Mouse (Mus musculus) midbrain, embryonic 12.5 days (tissue): Measurements from ENCODE around the gene Trpv4. TPM values are rescaled to one million over a fixed set of nuclear protein-coding genes. Genes with fewer than 3 reads are reported as not detected.

Source experiments
- ATAC-seq: fragments of 200-750 bp; cut with Nextera tagmentation; 2 replicates; pipeline ENCODE4 v1.8.0; 2017; ENCODE audit warnings: low read depth, moderate TSS enrichment, moderate library complexity; ENCODE audit not compliant: low FRiP score
- H3K27ac ChIP-seq: fragments of 300-500 bp; sonication (generic); replicated peaks from 2 replicates; pipeline ENCODE4 v1.5.1; 2016; ENCODE audit warnings: mild to moderate bottlenecking
- H3K27me3 ChIP-seq: fragments of 300-500 bp; sonication (generic); 2 replicates; pipeline ENCODE4 v1.6.1; 2016; ENCODE audit warnings: mild to moderate bottlenecking
- H3K36me3 ChIP-seq: fragments of 300-500 bp; sonication (generic); 2 replicates; pipeline ENCODE4 v1.6.1; 2016
- H3K4me1 ChIP-seq: fragments of 300-500 bp; sonication (generic); 2 replicates; pipeline ENCODE4 v1.6.1; 2016
- H3K4me2 ChIP-seq: fragments of 300-500 bp; sonication (generic); replicated peaks from 2 replicates; pipeline ENCODE4 v1.6.1; 2016; ENCODE audit warnings: mild to moderate bottlenecking, moderate library complexity
- H3K4me3 ChIP-seq: fragments of 300-500 bp; sonication (generic); 2 replicates; pipeline ENCODE4 v1.5.1; 2016; ENCODE audit warnings: mild to moderate bottlenecking
- H3K9ac ChIP-seq: fragments of 300-500 bp; sonication (generic); replicated peaks from 2 replicates; pipeline ENCODE4 v1.6.1; 2016; ENCODE audit warnings: mild to moderate bottlenecking, moderate library complexity
- H3K9me3 ChIP-seq: fragments of 300-500 bp; sonication (generic); 2 replicates; pipeline ENCODE4 v1.6.1; 2016; ENCODE audit warnings: mild to moderate bottlenecking
- WGBS: fragments of 180-500 bp; shearing (Covaris S2); methylation state at CpG from one replicate; pipeline ENCODE4 v1.1.7; 2016; 5-methylcytosine and 5-hydroxymethylcytosine counted together
- polyA plus RNA-seq: library from polyadenylated mRNA; unstranded; fragments of >200 nt; fragmentation: Nextera tagmentation; extraction: Ambion mirVana; gene quantifications from 2 replicates; pipeline ENCODE4 v1.2.1, GENCODE M21; 2016

Trpv4 gene
- polyA plus RNA-seq, 1 experiment from 2014 or later: 0.20 TPM

DNA sequence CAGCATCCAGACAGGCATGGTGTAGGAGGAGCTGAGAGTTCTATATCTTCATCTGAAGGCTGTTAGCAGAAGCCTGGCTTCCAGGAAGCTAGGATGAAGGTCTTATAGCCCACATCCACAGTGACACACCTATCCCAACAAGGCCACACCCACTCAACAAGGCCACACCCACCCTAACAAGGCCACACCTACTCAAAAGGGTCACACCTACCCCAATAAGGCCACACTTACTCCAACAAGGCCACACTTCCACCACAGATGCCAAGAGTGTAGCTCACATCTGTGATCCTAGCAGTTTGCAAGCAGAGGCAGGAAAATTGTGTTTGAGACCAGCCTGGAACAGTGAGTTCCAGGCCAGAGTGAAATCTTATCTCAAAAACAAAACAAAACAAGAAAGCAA, 29.7 kb upstream of the Trpv4 start:
- ATAC-seq: no peak
- peaks cover 17% of the 10 kb centered on the region for H3K4me1 ChIP-seq
- H3K9me3 ChIP-seq: no peaks in the 10 kb centered on the region
- no peak overlapping the region for H3K9ac ChIP-seq
- no peak overlapping the region for H3K4me3 ChIP-seq
- peaks cover 5% of the 10 kb centered on the region; the same call in 1 of the 2 replicates for H3K27me3 ChIP-seq
- H3K36me3 ChIP-seq: no peaks in the 10 kb centered on the region
- H3K27ac ChIP-seq: no peak overlapping the region
- no peak overlapping the region for H3K4me2 ChIP-seq

- Histone ChIP-seq H3K36me3 (no peaks in the 10 kb centered on the region), H3K27ac (no peak overlapping the region), H3K4me1 (peaks cover 17% of the 10 kb centered on the region), H3K4me2 (no peak overlapping the region), H3K4me3 (no peak overlapping the region), H3K27me3 (peaks cover 5% of the 10 kb centered on the region; the same call in 1 of the 2 replicates), H3K9me3 (no peaks in the 10 kb centered on the region), H3K9ac (no peak overlapping the region)
- ATAC-seq: no peak
- 78% methylated on average over 7 of the region's 7 CpGs for WGBS
Measured at GRCm38 (mm10) chr5:114686726-114687210, 28.5 kb upstream of the Trpv4 start.

DNA sequence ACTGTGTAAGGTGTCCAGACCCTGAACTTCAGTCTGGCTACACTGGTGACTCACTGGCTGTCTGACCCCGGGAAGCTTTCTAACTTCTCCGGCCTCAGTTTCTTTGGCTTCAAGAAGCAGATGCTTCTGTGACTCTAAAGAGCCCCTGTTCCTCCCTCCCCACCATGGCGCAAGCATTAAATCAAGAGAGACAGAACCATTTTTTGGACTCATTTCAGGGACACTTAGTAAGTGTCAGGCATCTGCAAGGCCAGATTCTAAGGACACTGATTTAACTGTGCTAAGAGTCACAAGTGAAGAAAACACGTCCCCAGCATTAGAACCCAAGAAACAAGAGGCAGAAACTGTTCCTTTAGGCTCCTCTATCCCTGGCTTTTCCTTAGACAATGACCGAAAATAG, 27.8 kb upstream of the Trpv4 start:
- Histone ChIP-seq H3K27me3 (peaks cover 5% of the 10 kb centered on the region; the same call in 1 of the 2 replicates), H3K27ac (no peak overlapping the region), H3K4me3 (no peak overlapping the region), H3K4me1 (peaks cover 13% of the 10 kb centered on the region), H3K36me3 (no peaks in the 10 kb centered on the region), H3K9ac (no peak overlapping the region), H3K4me2 (no peak overlapping the region), H3K9me3 (no peaks in the 10 kb centered on the region)
- no peak for ATAC-seq
- 89% methylated on average over 5 of the region's 5 CpGs for WGBS

- Histone ChIP-seq H3K27ac (no peak overlapping the region), H3K9ac (no peak overlapping the region), H3K36me3 (peaks cover 12% of the 10 kb centered on the region), H3K4me3 (no peak overlapping the region), H3K4me1 (peaks cover 12% of the 10 kb centered on the region), H3K27me3 (no peaks in the 10 kb centered on the region), H3K9me3 (no peaks in the 10 kb centered on the region), H3K4me2 (no peak overlapping the region)
- 88% methylated on average over 8 of the region's 8 CpGs for WGBS
- ATAC-seq: no peak
Measured at GRCm38 (mm10) chr5:114681717-114682116, 23.5 kb upstream of the Trpv4 start.

- Histone ChIP-seq H3K27me3 (no peaks in the 10 kb centered on the region), H3K4me3 (no peak overlapping the region), H3K4me1 (peaks cover 12% of the 10 kb centered on the region), H3K36me3 (peaks cover 19% of the 10 kb centered on the region), H3K9me3 (no peaks in the 10 kb centered on the region), H3K27ac (no peak overlapping the region), H3K9ac (no peak overlapping the region), H3K4me2 (no peak overlapping the region)
- WGBS: 84% methylated on average over 19 of the region's 19 CpGs
- no peak for ATAC-seq
Measured at GRCm38 (mm10) chr5:114680676-114681285, 22.6 kb upstream of the Trpv4 start.

DNA sequence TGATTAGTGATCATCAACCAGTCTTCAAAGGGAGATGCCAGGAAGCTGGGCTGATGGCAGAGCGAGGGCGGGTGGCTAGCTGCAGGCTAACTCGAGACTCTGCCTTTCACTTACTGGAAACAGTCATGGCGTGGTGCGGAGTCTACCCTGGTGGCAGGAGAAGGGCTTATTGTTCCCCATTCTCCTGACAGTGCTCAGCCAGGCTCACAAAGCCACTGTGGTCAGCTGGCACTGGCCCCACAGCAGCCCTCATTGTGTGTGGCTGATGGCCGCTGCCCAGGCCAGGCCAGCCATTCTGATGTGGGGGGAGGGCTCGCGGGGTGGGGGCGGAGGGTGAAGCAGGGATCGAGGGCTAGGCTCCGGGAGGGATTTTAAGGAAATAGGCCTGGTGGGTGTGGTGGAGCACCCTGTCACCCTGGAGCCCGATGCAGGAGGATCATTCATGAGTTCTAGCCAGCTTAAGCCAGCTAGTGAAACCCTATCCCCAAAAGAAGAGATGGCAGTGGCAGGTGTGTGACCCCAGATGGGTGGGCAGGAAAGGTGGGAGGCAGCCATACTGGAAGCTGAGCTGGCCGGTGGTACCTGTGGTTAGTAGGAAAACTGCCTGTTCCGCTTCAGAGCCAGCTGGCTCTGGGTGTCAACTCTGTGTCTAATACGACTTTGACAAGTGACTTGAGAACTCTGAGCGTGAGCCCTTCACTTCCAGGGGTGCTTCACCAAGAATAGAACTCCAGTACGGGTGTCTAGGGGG, 21.8 kb upstream of the Trpv4 start:
- Histone ChIP-seq H3K4me1 (peaks cover 12% of the 10 kb centered on the region), H3K9ac (peak overlapping the region; percentile 17; the same call in 1 of the 2 replicates), H3K4me3 (no peak overlapping the region), H3K27ac (no peak overlapping the region), H3K4me2 (no peak overlapping the region), H3K9me3 (no peaks in the 10 kb centered on the region), H3K36me3 (peaks cover 24% of the 10 kb centered on the region), H3K27me3 (no peaks in the 10 kb centered on the region)
- ATAC-seq: no peak
- 63% methylated on average over 17 of the region's 17 CpGs for WGBS

GRCm38 (mm10) chr5:114674594-114674993, 16.4 kb upstream of the Trpv4 start:
- H3K4me2 ChIP-seq: no peak overlapping the region

GRCm38 (mm10) chr5:114673114-114673513, 14.9 kb upstream of the Trpv4 start:
- Histone ChIP-seq H3K27me3 (no peaks in the 10 kb centered on the region; the same call in none of the 2 replicates), H3K4me3 (no peak overlapping the region), H3K27ac (no peak overlapping the region), H3K4me1 (peaks cover 12% of the 10 kb centered on the region; the same call in 1 of the 2 replicates), H3K36me3 (peaks cover 43% of the 10 kb centered on the region), H3K9ac (no peak overlapping the region), H3K4me2 (no peak overlapping the region), H3K9me3 (no peaks in the 10 kb centered on the region)
- 93% methylated on average over 13 of the region's 13 CpGs for WGBS
- ATAC-seq: no peak

More at GRCm38 (mm10) chr5:114674594-114674993, 16.4 kb upstream of the Trpv4 start:
- Histone ChIP-seq H3K27me3 (no peaks in the 10 kb centered on the region), H3K27ac (no peak overlapping the region), H3K9ac (no peak overlapping the region), H3K9me3 (no peaks in the 10 kb centered on the region), H3K4me1 (peaks cover 11% of the 10 kb centered on the region), H3K36me3 (peaks cover 46% of the 10 kb centered on the region), H3K4me3 (no peak overlapping the region)
- WGBS: 94% methylated on average over 8 of the region's 8 CpGs
- no peak for ATAC-seq

DNA sequence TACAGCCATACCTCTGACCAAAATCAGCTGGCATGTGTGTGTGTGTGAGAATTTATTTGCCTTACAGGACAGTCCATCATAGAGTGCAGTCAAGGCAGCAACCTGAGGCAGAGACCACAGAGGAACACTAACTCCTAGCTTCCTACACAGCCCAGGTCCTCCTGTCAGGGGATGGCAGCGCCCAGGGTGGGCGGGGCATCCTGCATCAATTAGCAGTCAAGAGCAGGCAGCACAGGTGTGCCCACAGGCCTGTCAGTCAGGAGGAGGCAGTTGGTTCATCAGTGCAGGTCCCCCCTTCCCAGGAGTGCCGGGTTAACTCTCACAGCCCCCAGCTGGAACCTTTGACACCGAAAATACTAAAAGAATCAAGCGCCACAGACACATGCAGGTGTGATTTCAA, 10.8 kb upstream of the Trpv4 start:
- no peak for ATAC-seq
- H3K4me2 ChIP-seq: no peak overlapping the region
- peaks cover 19% of the 10 kb centered on the region; the same call in 1 of the 2 replicates for H3K4me1 ChIP-seq
- H3K36me3 ChIP-seq: peaks cover 14% of the 10 kb centered on the region
- H3K4me3 ChIP-seq: no peak overlapping the region
- no peaks in the 10 kb centered on the region for H3K9me3 ChIP-seq
- no peak overlapping the region for H3K27ac ChIP-seq
- H3K27me3 ChIP-seq: peaks cover 3% of the 10 kb centered on the region
- 88% methylated on average over 5 of the region's 5 CpGs for WGBS
- no peak overlapping the region for H3K9ac ChIP-seq

- peak; percentile 86 for ATAC-seq
- no peak overlapping the region for H3K9ac ChIP-seq
- H3K27ac ChIP-seq: 0 out of 2 replicates have a peak overlapping the region, but pooled peaks have one; percentile 46
- WGBS: 5% methylated on average over 36 of the region's 36 CpGs
- H3K4me1 ChIP-seq: peaks cover 19% of the 10 kb centered on the region; the same call in 1 of the 2 replicates
- no peaks in the 10 kb centered on the region for H3K9me3 ChIP-seq
- H3K27me3 ChIP-seq: peaks cover 3% of the 10 kb centered on the region
- H3K36me3 ChIP-seq: 0 out of 2 replicates have a peak, but pooled peaks cover 4% of the 10 kb centered on the region
- H3K4me2 ChIP-seq: peak overlapping the region; percentile 55
- peak overlapping the region; percentile 32 for H3K4me3 ChIP-seq
Measured at GRCm38 (mm10) chr5:114667228-114667856, 9.1 kb upstream of the Trpv4 start.

DNA sequence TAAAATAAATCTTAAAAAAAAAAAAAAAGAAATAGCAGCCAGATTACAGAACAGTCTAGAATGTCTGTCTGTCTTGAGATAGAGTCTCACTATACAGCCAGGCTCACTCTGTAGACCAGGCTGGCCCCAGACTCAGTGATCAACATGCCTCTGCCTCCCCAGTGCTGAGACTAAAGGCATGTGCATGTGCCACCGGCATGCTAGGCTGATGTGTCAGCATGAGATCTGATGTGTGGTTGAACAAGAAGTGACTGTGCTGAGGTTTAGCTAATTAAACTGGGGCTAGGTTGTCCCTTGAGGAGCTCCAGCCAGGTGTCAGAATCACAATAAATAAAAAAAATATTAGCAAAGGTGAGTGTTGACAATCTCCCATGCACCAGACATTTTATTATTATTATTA, 8.4 kb upstream of the Trpv4 start:
- WGBS: 83% methylated on average over 1 of the region's 1 CpGs
- Histone ChIP-seq H3K36me3 (0 out of 2 replicates have a peak, but pooled peaks cover 4% of the 10 kb centered on the region), H3K4me3 (no peak overlapping the region), H3K9ac (no peak overlapping the region), H3K27me3 (peaks cover 3% of the 10 kb centered on the region), H3K4me2 (no peak overlapping the region), H3K4me1 (peaks cover 19% of the 10 kb centered on the region; the same call in 1 of the 2 replicates), H3K27ac (no peak overlapping the region), H3K9me3 (no peaks in the 10 kb centered on the region)
- no peak for ATAC-seq

DNA sequence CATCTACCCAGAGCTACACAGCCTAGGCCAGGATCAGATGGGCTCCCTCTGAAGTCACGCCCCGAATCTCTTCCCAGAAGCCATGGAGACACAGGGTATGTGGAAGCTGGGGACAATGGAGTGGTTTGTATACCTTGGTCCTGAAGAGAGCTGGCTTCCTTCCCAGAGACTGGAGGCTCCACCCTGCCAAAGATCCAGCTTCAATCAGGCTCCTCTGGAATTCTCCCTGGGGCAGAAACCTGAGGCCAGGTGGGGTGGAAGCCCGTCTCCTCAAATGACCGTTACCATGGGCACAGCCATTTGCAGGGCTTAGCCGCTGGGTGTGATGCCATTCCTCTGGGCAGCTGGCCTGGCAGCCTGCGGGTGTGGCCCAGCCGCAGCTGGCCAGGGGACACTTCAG, 6.5 kb upstream of the Trpv4 start:
- no peak for ATAC-seq
- 72% methylated on average over 7 of the region's 7 CpGs for whole genome bisulfite sequencing
- 0 out of 2 replicates have a peak, but pooled peaks cover 1% of the 10 kb centered on the region for H3K36me3 ChIP-seq
- no peak overlapping the region for H3K4me2 ChIP-seq
- H3K4me1 ChIP-seq: peaks cover 11% of the 10 kb centered on the region; the same call in 1 of the 2 replicates
- no peak overlapping the region for H3K27ac ChIP-seq
- H3K9me3 ChIP-seq: no peaks in the 10 kb centered on the region
- no peak overlapping the region for H3K4me3 ChIP-seq
- H3K9ac ChIP-seq: no peak overlapping the region
- H3K27me3 ChIP-seq: peaks cover 16% of the 10 kb centered on the region
